Mouse (Mus musculus): ENCODE data around the gene Bmp7.

Bmp7 gene

GRCm38 (mm10) chr2:172949051-172949450 is 8.9 kb upstream of the Bmp7 start:
- no peak for DNase-seq (ENCODE audit: low spot score in 2 of 2)

GRCm38 (mm10) chr2:172940799-172941163 is 660 bp upstream of the Bmp7 start:
- no peak for DNase-seq (ENCODE audit: low spot score in 2 of 2)

- DNase-seq (ENCODE audit: low spot score in 2 of 2) = peak in 1 of 2 experiments; percentile 8
Observed at GRCm38 (mm10) chr2:172939639-172940002, 500 bp downstream of the Bmp7 start.

- DNase-seq (ENCODE audit: low spot score in 2 of 2) = no peak
Observed at GRCm38 (mm10) chr2:172938761-172939638, 1.1 kb downstream of the Bmp7 start.

- DNase-seq (ENCODE audit: low spot score in 2 of 2) = no peak
Observed at GRCm38 (mm10) chr2:172937326-172938190, 2.6 kb downstream of the Bmp7 start.

GRCm38 (mm10) chr2:172936844-172937243 is 3.3 kb downstream of the Bmp7 start:
- DNase-seq (ENCODE audit: low spot score in 2 of 2) = no peak

GRCm38 (mm10) chr2:172935776-172936562 is 4.2 kb downstream of the Bmp7 start:
- no peak for DNase-seq (ENCODE audit: low spot score in 2 of 2)

- no peak for DNase-seq (ENCODE audit: low spot score in 2 of 2)
Observed at GRCm38 (mm10) chr2:172934891-172935740, 5.0 kb downstream of the Bmp7 start.

GRCm38 (mm10) chr2:172934420-172934788 is 5.7 kb downstream of the Bmp7 start:
- DNase-seq (ENCODE audit: low spot score in 2 of 2) = no peak

GRCm38 (mm10) chr2:172933631-172934419 is 6.3 kb downstream of the Bmp7 start:
- DNase-seq (ENCODE audit: low spot score in 2 of 2) = no peak

- no peak for DNase-seq (ENCODE audit: low spot score in 2 of 2)
Observed at GRCm38 (mm10) chr2:172931137-172931898, 8.8 kb downstream of the Bmp7 start.

- no peak for DNase-seq (ENCODE audit: low spot score in 2 of 2)
Observed at GRCm38 (mm10) chr2:172929905-172930436, 10.2 kb downstream of the Bmp7 start.

GRCm38 (mm10) chr2:172927643-172928042 is 12.5 kb downstream of the Bmp7 start:
- peak; percentile 29 to 36 for DNase-seq (ENCODE audit: low spot score in 2 of 2)

- no peak for DNase-seq (ENCODE audit: low spot score in 2 of 2)
Observed at GRCm38 (mm10) chr2:172926311-172926710, 13.8 kb downstream of the Bmp7 start.

GRCm38 (mm10) chr2:172924961-172925360 is 15.2 kb downstream of the Bmp7 start:
- DNase-seq (ENCODE audit: low spot score in 2 of 2) = no peak

- no peak for DNase-seq (ENCODE audit: low spot score in 2 of 2)
Observed at GRCm38 (mm10) chr2:172923198-172923597, 16.9 kb downstream of the Bmp7 start.

- DNase-seq (ENCODE audit: low spot score in 2 of 2) = no peak
Observed at GRCm38 (mm10) chr2:172922597-172922996, 17.5 kb downstream of the Bmp7 start.

- DNase-seq (ENCODE audit: low spot score in 2 of 2) = no peak
Observed at GRCm38 (mm10) chr2:172914018-172914417, 26.1 kb downstream of the Bmp7 start.

- no peak for DNase-seq (ENCODE audit: low spot score in 2 of 2)
Observed at GRCm38 (mm10) chr2:172911715-172912114, 28.4 kb downstream of the Bmp7 start.

Data from natural killer cell, adult 2 months (primary cell).